Mouse (Mus musculus) embryonic facial prominence, embryonic 13.5 days (tissue): ENCODE measurements around the gene Zdhhc14. TPM values are rescaled to one million over a fixed set of nuclear protein-coding genes. Genes with fewer than 3 reads are reported as not detected.
"Not testable (repeated sequence)": the region's sequence is repeated elsewhere in the genome, so short reads cannot be mapped to it uniquely, and the experiment has no call there.

Source experiments
- ATAC-seq: fragments of 200-750 bp; cut with Nextera tagmentation; 2 replicates; pipeline ENCODE4 v1.8.0; 2017; ENCODE audit warnings: low read depth; ENCODE audit not compliant: insufficient number of reproducible peaks, insufficient read depth, low FRiP score, low TSS enrichment
- H3K27ac ChIP-seq: fragments of 300-500 bp; sonication (generic); 2 replicates; pipeline ENCODE4 v1.5.1; 2015; ENCODE audit warnings: moderate library complexity, mild to moderate bottlenecking, inconsistent platforms
- H3K27me3 ChIP-seq: fragments of 300-500 bp; sonication (generic); 2 replicates; pipeline ENCODE4 v1.6.1; 2015; ENCODE audit warnings: mild to moderate bottlenecking, inconsistent platforms
- H3K36me3 ChIP-seq: fragments of 300-500 bp; sonication (generic); 2 replicates; pipeline ENCODE4 v1.6.1; 2015; ENCODE audit warnings: mild to moderate bottlenecking, inconsistent platforms
- H3K4me1 ChIP-seq: fragments of 300-500 bp; sonication (generic); 2 replicates; pipeline ENCODE4 v1.6.1; 2015; ENCODE audit warnings: inconsistent platforms
- H3K4me2 ChIP-seq: fragments of 300-500 bp; sonication (generic); 2 replicates; pipeline ENCODE4 v1.6.1; 2015; ENCODE audit warnings: moderate library complexity, mild to moderate bottlenecking, inconsistent platforms
- H3K4me3 ChIP-seq: fragments of 300-500 bp; sonication (generic); 2 replicates; pipeline ENCODE4 v1.5.1; 2015; ENCODE audit warnings: mild to moderate bottlenecking, inconsistent platforms
- H3K9ac ChIP-seq: fragments of 300-500 bp; sonication (generic); 2 replicates; pipeline ENCODE4 v1.6.1; 2015; ENCODE audit warnings: mild to moderate bottlenecking, inconsistent platforms
- H3K9me3 ChIP-seq: fragments of 300-500 bp; sonication (generic); 2 replicates; pipeline ENCODE4 v1.6.1; 2016; ENCODE audit warnings: inconsistent platforms
- WGBS: fragments of 180-500 bp; shearing (Covaris S2); methylation state at CpG from one replicate; pipeline ENCODE4 v1.1.7; 2015; ENCODE audit warnings: mixed read lengths; 5-methylcytosine and 5-hydroxymethylcytosine counted together
- polyA plus RNA-seq: library from polyadenylated mRNA; unstranded; fragments of >200 nt; fragmentation: Nextera tagmentation; extraction: Ambion mirVana; gene quantifications from 2 replicates; pipeline ENCODE4 v1.2.1, GENCODE M21; 2015

The Zdhhc14 gene
- polyA plus RNA-seq, 1 experiment from 2014 or later, result 3.6 TPM

GRCm38 (mm10) chr17:5612236-5612635 is 119.9 kb downstream of the Zdhhc14 start:
- H3K4me3 ChIP-seq, result no peak overlapping the region
- no peaks in the 10 kb centered on the region for H3K36me3 ChIP-seq
- H3K9ac ChIP-seq, result no peak overlapping the region
- WGBS, result 63% methylated on average over 4 of the region's 4 CpGs
- no peaks in the 10 kb centered on the region for H3K9me3 ChIP-seq
- H3K27me3 ChIP-seq, result no peaks in the 10 kb centered on the region
- peaks cover 13% of the 10 kb centered on the region for H3K4me1 ChIP-seq
- H3K27ac ChIP-seq, result no peak overlapping the region
- H3K4me2 ChIP-seq, result no peak overlapping the region
- no peak for ATAC-seq

GRCm38 (mm10) chr17:5614771-5615318 is 122.5 kb downstream of the Zdhhc14 start:
- no peak overlapping the region for H3K4me3 ChIP-seq
- no peak for ATAC-seq
- H3K36me3 ChIP-seq, result no peaks in the 10 kb centered on the region
- H3K9ac ChIP-seq, result 0 out of 2 replicates have a peak overlapping the region, but pooled peaks have one; percentile 16
- peak overlapping the region; percentile 23 for H3K27ac ChIP-seq
- H3K27me3 ChIP-seq, result no peaks in the 10 kb centered on the region
- 49% methylated on average over 9 of the region's 9 CpGs for WGBS
- H3K4me1 ChIP-seq, result peaks cover 13% of the 10 kb centered on the region
- no peaks in the 10 kb centered on the region for H3K9me3 ChIP-seq
- 0 out of 2 replicates have a peak overlapping the region, but pooled peaks have one; percentile 11 for H3K4me2 ChIP-seq

- Histone ChIP-seq H3K4me3 (no peak overlapping the region), H3K27ac (no peak overlapping the region), H3K9me3 (no peaks in the 10 kb centered on the region), H3K27me3 (no peaks in the 10 kb centered on the region), H3K4me1 (no peaks in the 10 kb centered on the region), H3K9ac (no peak overlapping the region), H3K36me3 (no peaks in the 10 kb centered on the region), H3K4me2 (no peak overlapping the region)
- WGBS, result 86% methylated on average over 25 of the region's 25 CpGs
- ATAC-seq, result no peak
Observed at GRCm38 (mm10) chr17:5621626-5622591, 129.6 kb downstream of the Zdhhc14 start.

GRCm38 (mm10) chr17:5622764-5623163 is 130.4 kb downstream of the Zdhhc14 start:
- 62% methylated on average over 6 of the region's 6 CpGs for WGBS
- no peak overlapping the region for H3K4me3 ChIP-seq
- no peak for ATAC-seq
- H3K27ac ChIP-seq, result no peak overlapping the region
- H3K4me1 ChIP-seq, result peaks cover 5% of the 10 kb centered on the region; the same call in 1 of the 2 replicates
- H3K9ac ChIP-seq, result no peak overlapping the region
- no peak overlapping the region for H3K4me2 ChIP-seq
- no peaks in the 10 kb centered on the region for H3K27me3 ChIP-seq
- H3K9me3 ChIP-seq, result no peaks in the 10 kb centered on the region
- H3K36me3 ChIP-seq, result no peaks in the 10 kb centered on the region

GRCm38 (mm10) chr17:5623181-5623580 is 130.8 kb downstream of the Zdhhc14 start:
- Histone ChIP-seq H3K27me3 (no peaks in the 10 kb centered on the region), H3K4me1 (peaks cover 7% of the 10 kb centered on the region; the same call in 1 of the 2 replicates), H3K36me3 (no peaks in the 10 kb centered on the region), H3K9ac (no peak overlapping the region), H3K9me3 (no peaks in the 10 kb centered on the region), H3K27ac (no peak overlapping the region), H3K4me3 (no peak overlapping the region), H3K4me2 (no peak overlapping the region)
- no peak for ATAC-seq

- H3K27me3 ChIP-seq, H3K9me3 ChIP-seq, H3K4me2 ChIP-seq, H3K36me3 ChIP-seq, H3K9ac ChIP-seq, H3K4me3 ChIP-seq, H3K27ac ChIP-seq, ATAC-seq: not testable (repeated sequence)
- H3K4me1 ChIP-seq, result peaks cover 15% of the 10 kb centered on the region
- 68% methylated on average over 1 of the region's 1 CpGs for WGBS
Observed at GRCm38 (mm10) chr17:5624815-5625214, 132.5 kb downstream of the Zdhhc14 start.

- Histone ChIP-seq H3K9ac (no peak overlapping the region), H3K4me1 (peaks cover 15% of the 10 kb centered on the region), H3K27me3 (no peaks in the 10 kb centered on the region), H3K27ac (no peak overlapping the region), H3K4me2 (no peak overlapping the region), H3K36me3 (no peaks in the 10 kb centered on the region), H3K4me3 (no peak overlapping the region), H3K9me3 (no peaks in the 10 kb centered on the region)
- ATAC-seq, result no peak
- 75% methylated on average over 3 of the region's 3 CpGs for WGBS
Observed at GRCm38 (mm10) chr17:5626402-5626801, 134.0 kb downstream of the Zdhhc14 start.

GRCm38 (mm10) chr17:5627664-5628063 is 135.3 kb downstream of the Zdhhc14 start:
- H3K4me3 ChIP-seq, result no peak overlapping the region
- H3K36me3 ChIP-seq, result no peaks in the 10 kb centered on the region
- H3K4me2 ChIP-seq, result no peak overlapping the region
- WGBS, result 73% methylated on average over 5 of the region's 5 CpGs
- no peak overlapping the region for H3K27ac ChIP-seq
- no peak for ATAC-seq
- no peak overlapping the region for H3K9ac ChIP-seq
- H3K9me3 ChIP-seq, result no peaks in the 10 kb centered on the region
- H3K27me3 ChIP-seq, result no peaks in the 10 kb centered on the region
- peaks cover 15% of the 10 kb centered on the region for H3K4me1 ChIP-seq

- H3K36me3 ChIP-seq, result no peaks in the 10 kb centered on the region
- H3K9ac ChIP-seq, result no peak overlapping the region
- 51% methylated on average over 4 of the region's 4 CpGs for WGBS
- peaks cover 15% of the 10 kb centered on the region for H3K4me1 ChIP-seq
- ATAC-seq, result no peak
- H3K9me3 ChIP-seq, result no peaks in the 10 kb centered on the region
- H3K4me3 ChIP-seq, result no peak overlapping the region
- no peak overlapping the region for H3K27ac ChIP-seq
- H3K27me3 ChIP-seq, result no peaks in the 10 kb centered on the region
- no peak overlapping the region for H3K4me2 ChIP-seq
Observed at GRCm38 (mm10) chr17:5629651-5630050, 137.3 kb downstream of the Zdhhc14 start.

- 90% methylated on average over 2 of the region's 2 CpGs for WGBS
- H3K9me3 ChIP-seq, result no peaks in the 10 kb centered on the region
- H3K36me3 ChIP-seq, result no peaks in the 10 kb centered on the region
- ATAC-seq, result no peak
- H3K4me2 ChIP-seq, result no peak overlapping the region
- no peak overlapping the region for H3K9ac ChIP-seq
- no peak overlapping the region for H3K27ac ChIP-seq
- no peaks in the 10 kb centered on the region for H3K4me1 ChIP-seq
- H3K27me3 ChIP-seq, result no peaks in the 10 kb centered on the region
- H3K4me3 ChIP-seq, result no peak overlapping the region
Observed at GRCm38 (mm10) chr17:5635254-5635653, 142.9 kb downstream of the Zdhhc14 start.

GRCm38 (mm10) chr17:5641436-5641835 is 149.1 kb downstream of the Zdhhc14 start:
- ATAC-seq, result no peak
- 86% methylated on average over 8 of the region's 8 CpGs for WGBS
- H3K27me3 ChIP-seq, result no peaks in the 10 kb centered on the region

More at GRCm38 (mm10) chr17:5641436-5641835, 149.1 kb downstream of the Zdhhc14 start:
- H3K36me3 ChIP-seq, result no peaks in the 10 kb centered on the region
- H3K9ac ChIP-seq, result no peak overlapping the region
- no peaks in the 10 kb centered on the region for H3K9me3 ChIP-seq
- no peak overlapping the region for H3K4me2 ChIP-seq
- no peaks in the 10 kb centered on the region for H3K4me1 ChIP-seq
- H3K4me3 ChIP-seq, result no peak overlapping the region
- H3K27ac ChIP-seq, result no peak overlapping the region
